Mouse (Mus musculus) heart, postnatal 0 days (tissue): Measurements from ENCODE around the gene Vil1.

ENCODE experiments used
- CTCF ChIP-seq: IDR thresholded peaks from 2 replicates; pipeline ENCODE4 v1.5.1; 2016; ENCODE audit warnings: antibody characterized with exemption, control low read depth, low read depth
- EP300 ChIP-seq: IDR thresholded peaks from 2 replicates; pipeline ENCODE4 v1.6.1; 2016; ENCODE audit warnings: antibody characterized with exemption, low read depth

DNA sequence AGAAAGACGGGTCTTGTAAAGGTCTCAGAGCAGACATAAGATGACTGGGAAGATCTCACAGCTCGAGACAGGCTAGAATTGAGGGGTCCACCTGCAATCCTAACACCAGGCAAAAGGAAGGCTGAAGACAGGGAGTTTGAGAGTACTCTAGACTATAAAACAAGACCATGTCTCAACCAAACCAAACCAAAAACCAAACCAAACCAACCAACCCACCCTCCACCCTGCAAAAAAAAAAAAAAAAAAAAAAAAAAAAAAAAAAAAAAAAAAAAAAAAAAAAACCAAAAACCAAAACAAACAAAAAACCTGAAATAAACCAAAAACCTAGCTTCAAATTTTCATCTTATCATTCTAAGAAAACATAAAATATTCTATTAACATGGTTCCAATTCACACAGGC lies 35.4 kb downstream of the Vil1 start:
- no peak for TF ChIP-seq CTCF
- TF ChIP-seq EP300: no peak
